Mouse (Mus musculus) left cerebral cortex, postnatal 4 days (tissue): ENCODE measurements around the gene Traf7. TPM values are rescaled to one million over a fixed set of nuclear protein-coding genes. Genes with fewer than 3 reads are reported as not detected.
A peak's percentile ranks its signal among the peaks of the same experiment; 100 is the strongest.

Experiments
- DNase-seq: peaks from one replicate; pipeline ENCODE4 v3.0.0-alpha.2; 2022
- intact Hi-C: fragments of 180-260 bp; cut with DNase I; formaldehyde crosslinking; loops from one replicate; pipeline ENCODE4 v1.15.1; 2025
- total RNA-seq, 2 experiments: library from RNA; stranded (reverse); gene quantifications; 2 replicates each; pipeline ENCODE4 v1.2.3; 2021

Gene Traf7
- total RNA-seq, 2 experiments from 2014 or later, result 166 to 172 TPM

- DNase-seq, result no peak
- intact Hi-C loops, result no loop called here
Observed at GRCm38 (mm10) chr17:24479431-24479830, 48.3 kb downstream of the Traf7 start.

GRCm38 (mm10) chr17:24478663-24479380 is 48.9 kb downstream of the Traf7 start, which contains the start of gene Mlst8:
TSS of gene Mlst8 (minus strand) at chr17:24479078.
- intact Hi-C loops, result no loop called here
- DNase-seq, result peak; percentile 98

GRCm38 (mm10) chr17:24477985-24478600 is 49.6 kb downstream of the Traf7 start:
- intact Hi-C loops, result no loop called here
- peak; percentile 45 for DNase-seq

- DNase-seq, result no peak
- intact Hi-C loops, result no loop called here
Observed at GRCm38 (mm10) chr17:24477053-24477984, 50.4 kb downstream of the Traf7 start.

- DNase-seq, result no peak
Observed at GRCm38 (mm10) chr17:24476022-24476776, 51.5 kb downstream of the Traf7 start.

GRCm38 (mm10) chr17:24475586-24475985 is 52.2 kb downstream of the Traf7 start:
- intact Hi-C loops, result no loop called here
- DNase-seq, result no peak

More at GRCm38 (mm10) chr17:24476022-24476776, 51.5 kb downstream of the Traf7 start:
- intact Hi-C loops, result no loop called here

GRCm38 (mm10) chr17:24474557-24474956 is 53.2 kb downstream of the Traf7 start:
- intact Hi-C loops, result no loop called here
- DNase-seq, result no peak

- intact Hi-C loops, result no loop called here
- no peak for DNase-seq
Observed at GRCm38 (mm10) chr17:24473612-24474275, 54.0 kb downstream of the Traf7 start, which contains the start of gene Bricd5. TSS of gene Bricd5 (plus strand) at chr17:24473884.

- intact Hi-C loops, result no loop called here
- DNase-seq, result peak; percentile 58
Observed at GRCm38 (mm10) chr17:24472512-24472911, 55.2 kb downstream of the Traf7 start.

GRCm38 (mm10) chr17:24470701-24471527 is 56.8 kb downstream of the Traf7 start:
- intact Hi-C loops, result no loop called here
- peak; percentile 36 for DNase-seq

- DNase-seq, result peak; percentile 100
Observed at GRCm38 (mm10) chr17:24469910-24470602, 57.7 kb downstream of the Traf7 start, which contains the start of the genes E4f1 and Pgp. TSS of gene E4f1 (minus strand) at chr17:24470313. TSS of gene Pgp (plus strand) at chr17:24470392.

GRCm38 (mm10) chr17:24469336-24469909 is 58.3 kb downstream of the Traf7 start:
- DNase-seq, result no peak
- intact Hi-C loops, result no loop called here

More at GRCm38 (mm10) chr17:24469910-24470602, 57.7 kb downstream of the Traf7 start, which contains the start of the genes E4f1 and Pgp:
- intact Hi-C loops, result no loop called here

GRCm38 (mm10) chr17:24468636-24469246 is 59.0 kb downstream of the Traf7 start:
- DNase-seq, result no peak
- intact Hi-C loops, result no loop called here

- intact Hi-C loops, result no loop called here
- no peak for DNase-seq
Observed at GRCm38 (mm10) chr17:24463374-24464133, 64.2 kb downstream of the Traf7 start.

- no peak for DNase-seq
- intact Hi-C loops, result no loop called here
Observed at GRCm38 (mm10) chr17:24462932-24463331, 64.8 kb downstream of the Traf7 start.

GRCm38 (mm10) chr17:24461580-24461979 is 66.2 kb downstream of the Traf7 start:
- no peak for DNase-seq
- intact Hi-C loops, result no loop called here
